28 mouse cellular contexts compared by ENCODE assay signal in the genomic region with DNA sequence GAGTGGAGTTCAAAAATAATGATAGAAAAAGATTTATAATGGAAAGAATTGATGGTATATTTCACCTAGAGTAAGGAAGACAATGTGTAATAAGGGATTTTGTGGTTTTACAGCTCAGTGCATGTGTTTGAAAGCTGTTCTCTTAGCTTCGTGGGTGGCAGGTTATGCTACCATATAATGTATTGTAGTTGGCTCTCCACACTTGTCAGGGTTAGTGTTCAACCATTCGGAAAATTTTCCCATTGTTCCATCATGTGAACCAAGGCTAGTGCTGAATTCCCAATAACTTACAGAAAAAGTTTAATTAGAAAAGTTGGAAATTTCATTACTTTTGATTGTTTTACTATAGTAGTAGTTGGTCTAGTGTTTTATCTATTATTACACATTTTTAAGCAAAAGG. TPM values are rescaled to one million over a fixed set of nuclear protein-coding genes. Genes with fewer than 3 reads are reported as not detected.
DNase-seq lines count a peak whose midpoint lies in the region; ATAC-seq and TF ChIP-seq lines count a peak whose summit lies in the region.
"Had no signal": no experiment of that assay in that cellular context is flagged by ENCODE, and none has a peak within 500 bp of the region (broad histone marks: within the 10 kb centered on the region; RNA-seq: fewer than 3 reads in every experiment).

No protein-coding gene starts in this region.

- DNase-seq in hindbrain, embryonic 11.5 days (ENCODE audit: low spot score): peak; percentile 14
- no peak for DNase-seq in hindbrain, embryonic 14.5 days (ENCODE audit: low spot score)
- peak; percentile 11 for DNase-seq in Muller cell, postnatal 12 days (ENCODE audit: inconsistent ontology term)
- peak; percentile 17 for DNase-seq in brain, embryonic 14.5 days (ENCODE audit: low read depth)
- peak; percentile 9 for DNase-seq in mesoderm, embryonic 11.5 days (ENCODE audit: low read depth, low spot score)
- DNase-seq in left cerebral cortex, postnatal 10 days (ENCODE audit: extremely low spot score in 1 of 2, low spot score in 2 of 2): no peak
- DNase-seq in kidney, adult 8-10 months: no peak
- DNase-seq in kidney, postnatal 10 days: no peak
- DNase-seq: adrenal gland, postnatal 10 days; adrenal gland, postnatal 36 days; cerebellum, adult 11 months; cerebellum, adult 2 months; cerebellum, adult 9-11 months; cerebellum, postnatal 25 days; gastrocnemius, postnatal 25 days; heart, adult 18-20 months; heart, postnatal 10 days; heart, postnatal 36 days had no signal

- H3K27ac ChIP-seq in hindbrain, embryonic 11.5 days (ENCODE audit: low read depth, low read length): no peak overlapping the region
- no peak overlapping the region for H3K27ac ChIP-seq in hindbrain, embryonic 14.5 days
- H3K27ac ChIP-seq: embryonic facial prominence, embryonic 15.5 days; forebrain, embryonic 15.5 days; heart, embryonic 15.5 days; hindbrain, embryonic 12.5 days had no signal

- no peaks in the 10 kb centered on the region for H3K9me3 ChIP-seq in hindbrain, embryonic 11.5 days (ENCODE audit: control insufficient read depth, low read length)
- no peaks in the 10 kb centered on the region for H3K9me3 ChIP-seq in hindbrain, embryonic 14.5 days (ENCODE audit: control insufficient read depth, low read length)
- H3K9me3 ChIP-seq: embryonic facial prominence, embryonic 15.5 days; forebrain, embryonic 15.5 days; heart, embryonic 12.5 days; heart, embryonic 15.5 days; hindbrain, embryonic 12.5 days had no signal

- no peak overlapping the region for H3K4me2 ChIP-seq in hindbrain, embryonic 11.5 days (replicated peaks; ENCODE audit: low read depth, low read length)
- H3K4me2 ChIP-seq in hindbrain, embryonic 14.5 days (replicated peaks): no peak overlapping the region
- H3K4me2 ChIP-seq: embryonic facial prominence, embryonic 15.5 days; forebrain, embryonic 15.5 days; heart, embryonic 12.5 days; heart, embryonic 15.5 days; hindbrain, embryonic 12.5 days had no signal

- H3K4me3 ChIP-seq in hindbrain, embryonic 11.5 days (ENCODE audit: low read depth, low read length): no peak overlapping the region
- no peak overlapping the region for H3K4me3 ChIP-seq in hindbrain, embryonic 14.5 days (replicated peaks; ENCODE audit: low read length)
- H3K4me3 ChIP-seq: embryonic facial prominence, embryonic 15.5 days; forebrain, embryonic 15.5 days; heart, embryonic 12.5 days; heart, embryonic 15.5 days; hindbrain, embryonic 12.5 days had no signal

- no peaks in the 10 kb centered on the region for H3K4me1 ChIP-seq in hindbrain, embryonic 11.5 days (replicated peaks; ENCODE audit: control insufficient read depth, insufficient read depth, low read length)
- H3K4me1 ChIP-seq in hindbrain, embryonic 14.5 days (replicated peaks; ENCODE audit: control insufficient read depth, insufficient read depth, low read length): no peaks in the 10 kb centered on the region; the same call in 1 of the 2 replicates
- H3K4me1 ChIP-seq: embryonic facial prominence, embryonic 15.5 days; heart, embryonic 12.5 days; hindbrain, embryonic 12.5 days had no signal

- no peak for ATAC-seq in hindbrain, embryonic 11.5 days (ENCODE audit: low FRiP score)
- no peak for ATAC-seq in hindbrain, embryonic 14.5 days (ENCODE audit: low FRiP score)
- ATAC-seq: activated CD4-positive, CD25-positive, alpha-beta regulatory T cell, adult 4 months; CD4-positive, CD25-positive, alpha-beta regulatory T cell, adult 4 months; forebrain, embryonic 15.5 days; hindbrain, embryonic 16.5 days; inflammation-experienced regulatory T-cells, adult 6 months; intestine, embryonic 16.5 days had no signal

- no peak for TF ChIP-seq CTCF in brain, embryonic 14.5 days (IDR thresholded peaks at IDR 0.05; ENCODE audit: borderline replicate concordance, extremely low read depth, insufficient read depth, insufficient read length)

- H3K36me3 ChIP-seq in hindbrain, embryonic 11.5 days (ENCODE audit: control insufficient read depth, insufficient read depth, low read length): 0 out of 2 replicates have a peak, but pooled peaks cover 2% of the 10 kb centered on the region
- peaks cover 4% of the 10 kb centered on the region for H3K36me3 ChIP-seq in hindbrain, embryonic 14.5 days (replicated peaks; ENCODE audit: control insufficient read depth, insufficient read depth)

- whole genome bisulfite sequencing in hindbrain, embryonic 11.5 days: 30% methylated on average over 2 of the region's 2 CpGs
- 11% methylated on average over 2 of the region's 2 CpGs for WGBS in hindbrain, embryonic 14.5 days

- H3K27me3 ChIP-seq in hindbrain, embryonic 11.5 days (ENCODE audit: control insufficient read depth, insufficient read depth, low read length): no peaks in the 10 kb centered on the region
- no peaks in the 10 kb centered on the region for H3K27me3 ChIP-seq in hindbrain, embryonic 14.5 days (ENCODE audit: control insufficient read depth, insufficient read depth, low read length)
- H3K27me3 ChIP-seq: embryonic facial prominence, embryonic 15.5 days; forebrain, embryonic 15.5 days; heart, embryonic 12.5 days; heart, embryonic 15.5 days; hindbrain, embryonic 12.5 days had no signal

- no peak overlapping the region for H3K9ac ChIP-seq in hindbrain, embryonic 11.5 days (ENCODE audit: low read depth, low read length)
- H3K9ac ChIP-seq in hindbrain, embryonic 14.5 days: no peak overlapping the region
- H3K9ac ChIP-seq: embryonic facial prominence, embryonic 15.5 days; forebrain, embryonic 15.5 days; heart, embryonic 12.5 days; heart, embryonic 15.5 days; hindbrain, embryonic 12.5 days had no signal

- TF ChIP-seq POLR2A in brain, embryonic 14.5 days (IDR thresholded peaks at IDR 0.05; ENCODE audit: borderline replicate concordance, extremely low read depth, insufficient read depth, insufficient read length, poor library complexity, severe bottlenecking): no peak

- intact Hi-C loops in left cerebral cortex, postnatal 10 days (cut with DNase I): no loop called here

RNA-seq across cellular contexts. Expression of a gene that starts 36.6 kb away (rescaled TPM):
- polyA plus RNA-seq in hindbrain, embryonic 11.5 days (2014; fragmentation: Nextera tagmentation; extraction: Ambion mirVana): 38.5 and 39.2 TPM in 2 replicates
- 36.5 and 42.4 TPM in 2 replicates for polyA plus RNA-seq in hindbrain, embryonic 14.5 days (2014; fragmentation: Nextera tagmentation; extraction: Ambion mirVana)
- 10.0 and 12.1 TPM in 2 replicates for polyA plus RNA-seq in brain, embryonic 14.5 days (2012; rRNA removed)
- total RNA-seq in left cerebral cortex, postnatal 10 days (2021): 10 to 100 TPM; 10.1 to 11.8 TPM

RNA-seq across cellular contexts. Expression of a gene that starts 36.6 kb away (rescaled TPM):
- 129 and 146 TPM in 2 replicates for polyA plus RNA-seq in hindbrain, embryonic 11.5 days (2014; fragmentation: Nextera tagmentation; extraction: Ambion mirVana)
- polyA plus RNA-seq in hindbrain, embryonic 14.5 days (2014; fragmentation: Nextera tagmentation; extraction: Ambion mirVana): 89.8 and 99.0 TPM in 2 replicates
- 48.0 and 57.8 TPM in 2 replicates for polyA plus RNA-seq in brain, embryonic 14.5 days (2012; rRNA removed)
- total RNA-seq in left cerebral cortex, postnatal 10 days (2021): 10 to 100 TPM; 82.0 to 83.0 TPM

Comparison
In these comparisons a context has a peak if more than half of its experiments do, and no peak if none do; other contexts are left out.
1. DNase-seq: peak in hindbrain, embryonic 11.5 days (single experiment), Muller cell, postnatal 12 days (single experiment), brain, embryonic 14.5 days (single experiment) and mesoderm, embryonic 11.5 days (single experiment); none in hindbrain, embryonic 14.5 days (single experiment), left cerebral cortex, postnatal 10 days (0 of 2), kidney, adult 8-10 months (0 of 2) and kidney, postnatal 10 days (single experiment).